Mouse (Mus musculus) midbrain, postnatal 0 days (tissue): ENCODE data around the gene Ndc1. TPM values are rescaled to one million over a fixed set of nuclear protein-coding genes. Genes with fewer than 3 reads are reported as not detected.
A peak's percentile ranks its signal among the peaks of the same experiment; 100 is the strongest.

Experiments
- ATAC-seq: fragments of 200-750 bp; cut with Nextera tagmentation; 2 replicates; pipeline ENCODE4 v1.8.0; 2017; ENCODE audit warnings: moderate number of reproducible peaks, mild to moderate bottlenecking, moderate TSS enrichment, moderate library complexity; ENCODE audit not compliant: low FRiP score
- DNase-seq: peaks from one replicate; pipeline ENCODE4 v3.0.0-alpha.2; 2015; ENCODE audit warnings: low spot score
- H3K27ac ChIP-seq: fragments of 300-500 bp; sonication (generic); 2 replicates; pipeline ENCODE4 v1.5.1; 2014; ENCODE audit warnings: low read depth, mild to moderate bottlenecking, low read length, mixed read lengths
- H3K27me3 ChIP-seq: fragments of 300-500 bp; sonication (generic); 2 replicates; pipeline ENCODE4 v1.6.1; 2014; ENCODE audit warnings: low read length, control low read depth, mixed read lengths; ENCODE audit not compliant: insufficient read depth
- H3K36me3 ChIP-seq: fragments of 300-500 bp; sonication (generic); 2 replicates; pipeline ENCODE4 v1.6.1; 2014; ENCODE audit warnings: low read length, control low read depth, mixed read lengths; ENCODE audit not compliant: insufficient read depth
- H3K4me1 ChIP-seq: fragments of 300-500 bp; sonication (generic); 2 replicates; pipeline ENCODE4 v1.6.1; 2014; ENCODE audit warnings: mild to moderate bottlenecking, control low read depth, antibody characterized with exemption, low read length, mixed read lengths; ENCODE audit not compliant: insufficient read depth
- H3K4me2 ChIP-seq: fragments of 300-500 bp; sonication (generic); 2 replicates; pipeline ENCODE4 v1.6.1; 2014; ENCODE audit warnings: low read depth, mild to moderate bottlenecking, low read length, mixed read lengths; ENCODE audit not compliant: poor library complexity, severe bottlenecking
- H3K4me3 ChIP-seq: fragments of 300-500 bp; sonication (generic); 2 replicates; pipeline ENCODE4 v1.5.1; 2014; ENCODE audit warnings: low read depth, mild to moderate bottlenecking, low read length, moderate library complexity
- H3K9ac ChIP-seq: fragments of 300-500 bp; sonication (generic); replicated peaks from 2 replicates; pipeline ENCODE4 v1.6.1; 2014; ENCODE audit warnings: mild to moderate bottlenecking, low read length, moderate library complexity, mixed read lengths; ENCODE audit not compliant: poor library complexity, severe bottlenecking
- H3K9me3 ChIP-seq: fragments of 300-500 bp; sonication (generic); 2 replicates; pipeline ENCODE4 v1.6.1; 2016; ENCODE audit warnings: low read length, control low read depth
- CTCF ChIP-seq: IDR thresholded peaks from 2 replicates; pipeline ENCODE4 v1.5.1; 2016; ENCODE audit warnings: antibody characterized with exemption, mild to moderate bottlenecking
- WGBS: fragments of 180-500 bp; shearing (Covaris S2); extraction: QIAGEN DNeasy Blood & Tissue Kit; methylation state at CpG from one replicate; pipeline ENCODE4 v1.1.7; 2014; 5-methylcytosine and 5-hydroxymethylcytosine counted together
- polyA plus RNA-seq: library from polyadenylated mRNA; unstranded; fragments of >200 nt; fragmentation: Nextera tagmentation; extraction: Ambion mirVana; gene quantifications from 2 replicates; pipeline ENCODE4 v1.2.1, GENCODE M21; 2015
- total RNA-seq: library from RNA; depleted of rRNA; stranded (reverse); fragments of >200 nt; gene quantifications from 2 replicates; pipeline ENCODE4 v1.2.3, GENCODE M21; 2014

Gene Ndc1
- total and polyA plus RNA-seq, 2 experiments from 2014 or later: 21.5 to 36.8 TPM

GRCm38 (mm10) chr4:107448481-107448880 lies 80.9 kb downstream of the Ndc1 start:
- no peak overlapping the region for H3K4me3 ChIP-seq
- 87% methylated on average over 6 of the region's 6 CpGs for WGBS
- H3K4me2 ChIP-seq: no peak overlapping the region
- ATAC-seq (no peak), DNase-seq (no peak)
- H3K9me3 ChIP-seq: no peaks in the 10 kb centered on the region
- H3K36me3 ChIP-seq: no peaks in the 10 kb centered on the region
- no peak overlapping the region for H3K9ac ChIP-seq
- no peak overlapping the region for H3K27ac ChIP-seq
- TF ChIP-seq CTCF: peak; percentile 38
- H3K27me3 ChIP-seq: peaks cover 3% of the 10 kb centered on the region; the same call in 1 of the 2 replicates
- H3K4me1 ChIP-seq: no peaks in the 10 kb centered on the region

GRCm38 (mm10) chr4:107449519-107449918 lies 81.9 kb downstream of the Ndc1 start:
- TF ChIP-seq CTCF: no peak
- no peak overlapping the region for H3K4me2 ChIP-seq
- H3K9ac ChIP-seq: no peak overlapping the region
- H3K4me1 ChIP-seq: 0 out of 2 replicates have a peak, but pooled peaks cover 3% of the 10 kb centered on the region
- DNase-seq (no peak), ATAC-seq (no peak)
- H3K27ac ChIP-seq: no peak overlapping the region
- H3K27me3 ChIP-seq: no peaks in the 10 kb centered on the region; the same call in 1 of the 2 replicates
- no peaks in the 10 kb centered on the region for H3K9me3 ChIP-seq
- H3K36me3 ChIP-seq: no peaks in the 10 kb centered on the region
- H3K4me3 ChIP-seq: no peak overlapping the region
- 88% methylated on average over 13 of the region's 13 CpGs for WGBS

GRCm38 (mm10) chr4:107452266-107453015 lies 84.9 kb downstream of the Ndc1 start:
- DNase-seq (no peak), ATAC-seq (no peak)
- Histone ChIP-seq H3K36me3 (no peaks in the 10 kb centered on the region), H3K4me1 (0 out of 2 replicates have a peak, but pooled peaks cover 3% of the 10 kb centered on the region), H3K9ac (no peak overlapping the region), H3K27ac (no peak overlapping the region), H3K27me3 (no peaks in the 10 kb centered on the region), H3K9me3 (no peaks in the 10 kb centered on the region), H3K4me2 (no peak overlapping the region), H3K4me3 (no peak overlapping the region)
- TF ChIP-seq CTCF: 0 out of 2 replicates have a peak, but pooled peaks have one; percentile 5
- 56% methylated on average over 18 of the region's 18 CpGs for WGBS

GRCm38 (mm10) chr4:107453141-107453984 lies 85.8 kb downstream of the Ndc1 start:
- 66% methylated on average over 16 of the region's 16 CpGs for WGBS
- no peaks in the 10 kb centered on the region for H3K9me3 ChIP-seq
- no peak overlapping the region for H3K4me3 ChIP-seq
- no peak overlapping the region for H3K4me2 ChIP-seq
- H3K36me3 ChIP-seq: no peaks in the 10 kb centered on the region
- DNase-seq (peak; percentile 93), ATAC-seq (peak; percentile 80)
- no peak overlapping the region for H3K9ac ChIP-seq
- TF ChIP-seq CTCF: peak; percentile 95
- H3K27ac ChIP-seq: no peak overlapping the region
- 0 out of 2 replicates have a peak, but pooled peaks cover 3% of the 10 kb centered on the region for H3K4me1 ChIP-seq
- H3K27me3 ChIP-seq: no peaks in the 10 kb centered on the region

GRCm38 (mm10) chr4:107457602-107458001 lies 90.0 kb downstream of the Ndc1 start:
- ATAC-seq: no peak
- Histone ChIP-seq H3K9ac (no peak overlapping the region), H3K27ac (no peak overlapping the region), H3K4me3 (no peak overlapping the region), H3K4me1 (0 out of 2 replicates have a peak, but pooled peaks cover 3% of the 10 kb centered on the region), H3K4me2 (no peak overlapping the region), H3K27me3 (no peaks in the 10 kb centered on the region), H3K36me3 (no peaks in the 10 kb centered on the region), H3K9me3 (no peaks in the 10 kb centered on the region)
- no peak for DNase-seq
- 70% methylated on average over 12 of the region's 12 CpGs for WGBS
- no peak for TF ChIP-seq CTCF
